14 mouse cellular contexts compared by ENCODE assay signal in the genomic region with DNA sequence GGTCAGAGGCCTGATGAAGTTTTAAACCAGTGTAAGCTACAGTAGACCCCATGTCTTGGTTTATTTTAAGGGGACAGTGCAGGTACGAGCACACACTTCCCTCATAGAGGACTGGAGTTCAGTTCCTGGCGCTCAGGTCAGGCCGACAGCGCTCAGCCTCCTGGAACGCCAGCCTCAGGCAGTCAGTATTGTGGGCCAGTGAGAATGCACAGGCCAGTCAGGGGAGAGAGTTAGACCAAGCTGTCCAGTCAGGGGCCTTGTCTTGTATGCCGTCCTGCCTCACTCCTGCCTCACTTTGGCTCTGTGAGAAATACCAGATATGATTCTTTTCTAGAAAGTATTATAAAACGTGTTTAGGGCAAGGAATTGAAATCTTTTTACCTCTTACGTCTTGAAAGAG. TPM values are rescaled to one million over a fixed set of nuclear protein-coding genes. Genes with fewer than 3 reads are reported as not detected.
DNase-seq lines count a peak whose midpoint lies in the region; ATAC-seq and TF ChIP-seq lines count a peak whose summit lies in the region.
"Had no signal": no experiment of that assay in that cellular context is flagged by ENCODE, and none has a peak within 500 bp of the region (broad histone marks: within the 10 kb centered on the region; RNA-seq: fewer than 3 reads in every experiment).

No protein-coding gene starts in this region.

- peak overlapping the region; percentile 43 for H3K4me3 ChIP-seq in erythroblast, embryonic 14.5 days (replicated peaks)
- no peak overlapping the region for H3K4me3 ChIP-seq in lung, embryonic 14.5 days (ENCODE audit: low read depth, low read length)
- no peak overlapping the region for H3K4me3 ChIP-seq in intestine, embryonic 15.5 days (replicated peaks)
- H3K4me3 ChIP-seq in liver, embryonic 16.5 days (ENCODE audit: low read depth, low read length) = no peak overlapping the region
- H3K4me3 ChIP-seq: heart, embryonic 15.5 days had no signal

- H3K27ac ChIP-seq in lung, embryonic 14.5 days (ENCODE audit: low read depth) = peak overlapping the region; percentile 79
- H3K27ac ChIP-seq in intestine, embryonic 15.5 days = 0 out of 2 replicates have a peak overlapping the region, but pooled peaks have one; percentile 48
- H3K27ac ChIP-seq in liver, embryonic 16.5 days (ENCODE audit: low read length) = peak overlapping the region; percentile 99
- H3K27ac ChIP-seq: heart, embryonic 15.5 days had no signal

- peaks cover 10% of the 10 kb centered on the region for H3K9me3 ChIP-seq in erythroblast, embryonic 14.5 days (ENCODE audit: control insufficient read depth, low read length)
- no peaks in the 10 kb centered on the region for H3K9me3 ChIP-seq in lung, embryonic 14.5 days (ENCODE audit: low read depth, low read length)
- H3K9me3 ChIP-seq in intestine, embryonic 15.5 days = no peaks in the 10 kb centered on the region
- H3K9me3 ChIP-seq in liver, embryonic 16.5 days (replicated peaks; ENCODE audit: control insufficient read depth, low read length) = no peaks in the 10 kb centered on the region
- H3K9me3 ChIP-seq: heart, embryonic 15.5 days had no signal

- H3K9ac ChIP-seq in lung, embryonic 14.5 days = no peak overlapping the region
- H3K9ac ChIP-seq in intestine, embryonic 15.5 days = no peak overlapping the region
- H3K9ac ChIP-seq in liver, embryonic 16.5 days (ENCODE audit: low read depth, low read length) = peak overlapping the region; percentile 65
- H3K9ac ChIP-seq: heart, embryonic 15.5 days had no signal

- no peak for ATAC-seq in erythroblast, adult 5-6 weeks (replicated peaks; ENCODE audit: low FRiP score, poor library complexity, severe bottlenecking)
- no peak for ATAC-seq in lung, embryonic 14.5 days (ENCODE audit: insufficient read depth)
- ATAC-seq in intestine, embryonic 15.5 days = no peak
- no peak for ATAC-seq in liver, embryonic 16.5 days (ENCODE audit: low read depth)

- H3K27me3 ChIP-seq in erythroblast, embryonic 14.5 days (ENCODE audit: control insufficient read depth) = peaks cover 31% of the 10 kb centered on the region
- H3K27me3 ChIP-seq in lung, embryonic 14.5 days (ENCODE audit: insufficient read depth, low read length) = no peaks in the 10 kb centered on the region
- no peaks in the 10 kb centered on the region for H3K27me3 ChIP-seq in intestine, embryonic 15.5 days (replicated peaks)
- peaks cover 8% of the 10 kb centered on the region; the same call in 1 of the 2 replicates for H3K27me3 ChIP-seq in liver, embryonic 16.5 days (ENCODE audit: control insufficient read depth, insufficient read depth, low read depth, low read length)
- H3K27me3 ChIP-seq: heart, embryonic 15.5 days had no signal

- TF ChIP-seq CTCF in lung, embryonic 14.5 days (IDR thresholded peaks at IDR 0.05; ENCODE audit: low read depth) = no peak

- H3K4me1 ChIP-seq in erythroblast, embryonic 14.5 days (ENCODE audit: control insufficient read depth) = peaks cover 87% of the 10 kb centered on the region
- H3K4me1 ChIP-seq in lung, embryonic 14.5 days (ENCODE audit: insufficient read depth) = peaks cover 17% of the 10 kb centered on the region
- H3K4me1 ChIP-seq in intestine, embryonic 15.5 days (replicated peaks) = peaks cover 17% of the 10 kb centered on the region
- H3K4me1 ChIP-seq in liver, embryonic 16.5 days (ENCODE audit: control insufficient read depth, low read depth, low read length) = peaks cover 61% of the 10 kb centered on the region

- peaks cover 6% of the 10 kb centered on the region for H3K36me3 ChIP-seq in erythroblast, embryonic 14.5 days (ENCODE audit: control insufficient read depth)
- no peaks in the 10 kb centered on the region for H3K36me3 ChIP-seq in lung, embryonic 14.5 days (ENCODE audit: insufficient read depth)
- no peaks in the 10 kb centered on the region for H3K36me3 ChIP-seq in intestine, embryonic 15.5 days
- H3K36me3 ChIP-seq in liver, embryonic 16.5 days (ENCODE audit: control insufficient read depth, insufficient read depth) = no peaks in the 10 kb centered on the region
- H3K36me3 ChIP-seq: heart, embryonic 15.5 days had no signal

- WGBS in lung, embryonic 14.5 days = 40% methylated on average over 8 of the region's 8 CpGs
- 50% methylated on average over 8 of the region's 8 CpGs for WGBS in intestine, embryonic 15.5 days
- WGBS in liver, embryonic 16.5 days (ENCODE audit: insufficient replicate concordance) = 76% methylated on average over 8 of the region's 8 CpGs

- DNase-seq in lung, embryonic 14.5 days = no peak
- no peak for DNase-seq in lung, postnatal 36 days
- no peak for DNase-seq in gastrocnemius, postnatal 25 days
- no peak for DNase-seq in cerebellum, postnatal 4 days (ENCODE audit: low spot score in 2 of 2)
- DNase-seq: adrenal gland, postnatal 10 days; cerebellum, postnatal 36 days; kidney, postnatal 14 days; right cerebral cortex, postnatal 4 days; thymus, postnatal 4 days had no signal

- H3K4me2 ChIP-seq in lung, embryonic 14.5 days = no peak overlapping the region
- H3K4me2 ChIP-seq in intestine, embryonic 15.5 days (replicated peaks) = no peak overlapping the region
- H3K4me2 ChIP-seq in liver, embryonic 16.5 days (ENCODE audit: low read depth, low read length) = peak overlapping the region; percentile 51
- H3K4me2 ChIP-seq: heart, embryonic 15.5 days had no signal

RNA-seq across cellular contexts. Expression of a gene that starts 42.5 kb away (rescaled TPM):
- polyA plus RNA-seq in erythroblast, embryonic 14.5 days (2012) = 72.6 and 76.6 TPM in 2 replicates
- 342 and 357 TPM in 2 replicates for total RNA-seq in erythroblast, adult 5-6 weeks (2015; ENCODE audit: low replicate concordance)
- total RNA-seq in erythroblast, adult 5-6 weeks (2017; ENCODE audit: low replicate concordance) = 725 and 933 TPM in 2 replicates
- polyA plus RNA-seq in lung, embryonic 14.5 days (2014; fragmentation: Nextera tagmentation; extraction: Ambion mirVana) = 14.1 and 16.0 TPM in 2 replicates
- polyA plus RNA-seq in intestine, embryonic 15.5 days (2015; fragmentation: Nextera tagmentation; extraction: Ambion mirVana) = 13.4 TPM in 2 replicates
- polyA plus RNA-seq in liver, embryonic 16.5 days (2015; fragmentation: Nextera tagmentation; extraction: Ambion mirVana) = 74.7 and 80.0 TPM in 2 replicates
- 10 to 100 TPM; 11.1 to 17.5 TPM for total RNA-seq in gastrocnemius, postnatal 25 days (2021)

Comparison
In these comparisons a context has a peak if more than half of its experiments do, and no peak if none do; other contexts are left out.
1. H3K27ac ChIP-seq: peak in every context shown above with its lines; median percentile 99 in liver, embryonic 16.5 days; 79 in lung, embryonic 14.5 days; 48 in intestine, embryonic 15.5 days.